Mouse (Mus musculus): ENCODE measurements around the gene Gab3. TPM values are rescaled to one million over a fixed set of nuclear protein-coding genes. Genes with fewer than 3 reads are reported as not detected.
"Not testable (repeated sequence)": the region's sequence is repeated elsewhere in the genome, so short reads cannot be mapped to it uniquely, and the experiment has no call there.

Gene Gab3
- total and polyA plus RNA-seq, 3 experiments, result 0.56 to 1.8 (median 1.8) TPM

- not testable (repeated sequence) for DNase-seq
These were observed 51.2 kb downstream of the Gab3 start for GRCm38 (mm10) chrX:75034054-75034453.

- no peak for DNase-seq
These were observed 101.5 kb downstream of the Gab3 start for GRCm38 (mm10) chrX:74983734-74984133.

DNA sequence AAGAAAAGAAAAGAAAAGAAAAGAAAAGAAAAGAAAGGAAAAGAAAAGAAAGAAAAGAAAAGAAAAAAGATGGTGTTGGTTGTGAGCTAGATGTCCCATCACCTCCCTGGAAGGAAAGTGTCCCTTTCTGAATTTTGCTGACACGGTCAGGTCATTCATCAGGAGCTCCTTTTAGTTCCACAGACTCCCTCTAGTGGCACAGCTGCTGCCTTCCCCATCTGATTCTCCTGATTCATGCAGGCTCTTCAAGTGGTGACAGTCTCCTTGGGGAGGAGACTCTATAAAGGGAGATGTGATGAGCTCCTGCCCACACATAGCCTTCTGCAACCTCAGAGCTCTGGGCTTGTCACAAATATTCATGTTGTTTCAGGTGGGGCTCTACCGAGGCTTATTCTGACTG, 122.4 kb downstream of the Gab3 start:
- peak; percentile 6 for DNase-seq

DNA sequence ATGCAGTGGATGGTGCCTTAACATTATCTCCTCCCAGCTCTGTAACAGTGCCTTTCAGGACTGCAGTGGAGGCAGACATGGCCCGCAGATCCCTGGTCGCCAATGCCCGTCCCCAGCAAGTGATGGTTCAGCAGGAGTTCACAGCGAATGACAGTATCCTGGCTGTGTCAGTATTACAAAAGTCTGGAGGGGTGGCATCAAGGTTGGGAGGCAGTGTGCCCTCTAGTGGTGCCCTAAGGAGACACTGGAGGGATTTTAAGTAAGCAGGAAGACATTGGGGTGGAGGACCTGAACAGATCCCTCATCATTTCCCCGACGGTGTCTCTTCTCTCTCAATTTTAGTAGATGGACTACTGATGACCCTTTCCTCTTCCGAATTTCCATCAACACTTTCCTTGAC, 126.1 kb downstream of the Gab3 start:
- DNase-seq, result not testable (repeated sequence)

Other genes with a start within 250 kb of the Gab3 start
- not detected for gene Gm5936, start 248.3 kb downstream of the Gab3 start, total RNA-seq (2021)
- gene Gm5936, start 248.3 kb downstream of the Gab3 start, polyA plus RNA-seq (2012; rRNA removed), result not detected in 2 replicates
- gene Dkc1, start 10.4 kb upstream of the Gab3 start, total RNA-seq (2021), result 10 to 100 TPM; 43.3 to 44.2 TPM
- 3.2 and 4.9 TPM in 2 replicates for gene Dkc1, start 10.4 kb upstream of the Gab3 start, polyA plus RNA-seq (2012; rRNA removed)
- gene Mpp1, start 45.6 kb upstream of the Gab3 start, total RNA-seq (2021), result 10 to 100 TPM; 38.5 to 60.2 TPM
- gene Mpp1, start 45.6 kb upstream of the Gab3 start, polyA plus RNA-seq (2012; rRNA removed), result 69.9 and 101 TPM in 2 replicates
- gene Smim9, start 78.3 kb upstream of the Gab3 start, total RNA-seq (2021), result not detected
- gene Smim9, start 78.3 kb upstream of the Gab3 start, polyA plus RNA-seq (2012; rRNA removed), result not detected in 2 replicates